Mouse (Mus musculus) heart, embryonic 13.5 days (tissue): ENCODE measurements around the gene Ch25h. TPM values are rescaled to one million over a fixed set of nuclear protein-coding genes. Genes with fewer than 3 reads are reported as not detected.

ENCODE experiments used
- ATAC-seq: fragments of 200-750 bp; cut with Nextera tagmentation; 2 replicates; pipeline ENCODE4 v1.8.0; 2017; ENCODE audit warnings: moderate TSS enrichment; ENCODE audit not compliant: insufficient number of reproducible peaks, low FRiP score, low TSS enrichment; ENCODE audit errors: extremely low read depth
- H3K27ac ChIP-seq: fragments of 300-500 bp; sonication (generic); replicated peaks from 2 replicates; pipeline ENCODE4 v1.5.1; 2015; ENCODE audit warnings: moderate library complexity, mild to moderate bottlenecking, inconsistent platforms
- H3K27me3 ChIP-seq: fragments of 300-500 bp; sonication (generic); replicated peaks from 2 replicates; pipeline ENCODE4 v1.6.1; 2015; ENCODE audit warnings: mild to moderate bottlenecking, inconsistent platforms
- H3K36me3 ChIP-seq: fragments of 300-500 bp; sonication (generic); 2 replicates; pipeline ENCODE4 v1.6.1; 2015; ENCODE audit warnings: mild to moderate bottlenecking, inconsistent platforms
- H3K4me1 ChIP-seq: fragments of 300-500 bp; sonication (generic); 2 replicates; pipeline ENCODE4 v1.6.1; 2015; ENCODE audit warnings: inconsistent platforms
- H3K4me2 ChIP-seq: fragments of 300-500 bp; sonication (generic); 2 replicates; pipeline ENCODE4 v1.6.1; 2015; ENCODE audit warnings: inconsistent platforms, mild to moderate bottlenecking, moderate library complexity
- H3K4me3 ChIP-seq: fragments of 300-500 bp; sonication (generic); 2 replicates; pipeline ENCODE4 v1.5.1; 2015; ENCODE audit warnings: moderate library complexity, mild to moderate bottlenecking, inconsistent platforms
- H3K9ac ChIP-seq: fragments of 300-500 bp; sonication (generic); 2 replicates; pipeline ENCODE4 v1.6.1; 2015; ENCODE audit warnings: inconsistent platforms, mild to moderate bottlenecking, moderate library complexity
- H3K9me3 ChIP-seq: fragments of 300-500 bp; sonication (generic); 2 replicates; pipeline ENCODE4 v1.6.1; 2016; ENCODE audit warnings: inconsistent platforms
- WGBS: fragments of 180-500 bp; shearing (Covaris S2); methylation state at CpG from one replicate; pipeline ENCODE4 v1.1.7; 2015; ENCODE audit warnings: mixed read lengths; 5-methylcytosine and 5-hydroxymethylcytosine counted together
- polyA plus RNA-seq: library from polyadenylated mRNA; unstranded; fragments of >200 nt; fragmentation: Nextera tagmentation; extraction: Ambion mirVana; gene quantifications from 2 replicates; pipeline ENCODE4 v1.2.1, GENCODE M21; 2015

Gene Ch25h
- polyA plus RNA-seq, 1 experiment from 2014 or later = 5.1 TPM

GRCm38 (mm10) chr19:34515681-34516080, 40.7 kb upstream of the Ch25h start:
- Histone ChIP-seq H3K27me3 (no peaks in the 10 kb centered on the region), H3K4me2 (no peak overlapping the region), H3K9me3 (no peaks in the 10 kb centered on the region), H3K27ac (no peak overlapping the region), H3K36me3 (peaks cover 26% of the 10 kb centered on the region), H3K4me1 (no peaks in the 10 kb centered on the region), H3K4me3 (no peak overlapping the region), H3K9ac (no peak overlapping the region)
- no peak for ATAC-seq
- WGBS = 64% methylated on average over 3 of the region's 3 CpGs

GRCm38 (mm10) chr19:34511528-34511927, 36.6 kb upstream of the Ch25h start:
- Histone ChIP-seq H3K4me2 (no peak overlapping the region), H3K4me3 (no peak overlapping the region), H3K27ac (no peak overlapping the region), H3K9me3 (no peaks in the 10 kb centered on the region), H3K27me3 (no peaks in the 10 kb centered on the region), H3K4me1 (no peaks in the 10 kb centered on the region), H3K36me3 (peaks cover 42% of the 10 kb centered on the region), H3K9ac (no peak overlapping the region)
- ATAC-seq = no peak
- WGBS = 60% methylated on average over 8 of the region's 8 CpGs

GRCm38 (mm10) chr19:34510717-34511116, 35.8 kb upstream of the Ch25h start:
- H3K4me1 ChIP-seq = no peaks in the 10 kb centered on the region
- 74% methylated on average over 5 of the region's 5 CpGs for WGBS
- no peak overlapping the region for H3K4me2 ChIP-seq
- ATAC-seq = no peak
- H3K27ac ChIP-seq = no peak overlapping the region
- no peaks in the 10 kb centered on the region for H3K27me3 ChIP-seq
- H3K9me3 ChIP-seq = no peaks in the 10 kb centered on the region
- peaks cover 50% of the 10 kb centered on the region for H3K36me3 ChIP-seq
- H3K4me3 ChIP-seq = no peak overlapping the region
- H3K9ac ChIP-seq = no peak overlapping the region

GRCm38 (mm10) chr19:34505161-34505721, 30.3 kb upstream of the Ch25h start:
- Histone ChIP-seq H3K9ac (no peak overlapping the region), H3K4me1 (no peaks in the 10 kb centered on the region; the same call in 1 of the 2 replicates), H3K9me3 (no peaks in the 10 kb centered on the region), H3K4me3 (no peak overlapping the region), H3K27ac (no peak overlapping the region), H3K36me3 (peaks cover 52% of the 10 kb centered on the region), H3K4me2 (no peak overlapping the region), H3K27me3 (no peaks in the 10 kb centered on the region)
- WGBS = 80% methylated on average over 12 of the region's 12 CpGs
- ATAC-seq = no peak

- Histone ChIP-seq H3K9me3 (no peaks in the 10 kb centered on the region), H3K27me3 (no peaks in the 10 kb centered on the region), H3K4me3 (no peak overlapping the region), H3K4me2 (no peak overlapping the region), H3K27ac (no peak overlapping the region), H3K36me3 (peaks cover 31% of the 10 kb centered on the region), H3K4me1 (peaks cover 15% of the 10 kb centered on the region), H3K9ac (no peak overlapping the region)
- no peak for ATAC-seq
- 43% methylated on average over 4 of the region's 4 CpGs for WGBS
Measured at GRCm38 (mm10) chr19:34500763-34501162, 25.8 kb upstream of the Ch25h start.

- no peak for ATAC-seq
- Histone ChIP-seq H3K4me1 (peaks cover 15% of the 10 kb centered on the region), H3K4me2 (no peak overlapping the region), H3K9ac (no peak overlapping the region), H3K36me3 (peaks cover 40% of the 10 kb centered on the region), H3K9me3 (no peaks in the 10 kb centered on the region), H3K4me3 (no peak overlapping the region), H3K27ac (no peak overlapping the region), H3K27me3 (no peaks in the 10 kb centered on the region)
- 50% methylated on average over 1 of the region's 1 CpGs for WGBS
Measured at GRCm38 (mm10) chr19:34496353-34496752, 21.4 kb upstream of the Ch25h start.

GRCm38 (mm10) chr19:34493859-34494258, 18.9 kb upstream of the Ch25h start:
- 59% methylated on average over 4 of the region's 4 CpGs for WGBS
- peaks cover 31% of the 10 kb centered on the region for H3K36me3 ChIP-seq

GRCm38 (mm10) chr19:34483547-34483946, 8.6 kb upstream of the Ch25h start:
- H3K4me1 ChIP-seq = no peaks in the 10 kb centered on the region
- no peak for ATAC-seq
- no peak overlapping the region for H3K4me3 ChIP-seq
- no peak overlapping the region for H3K4me2 ChIP-seq
- no peak overlapping the region for H3K27ac ChIP-seq
- H3K9me3 ChIP-seq = no peaks in the 10 kb centered on the region
- WGBS = 9% methylated on average over 4 of the region's 4 CpGs
- no peak overlapping the region for H3K9ac ChIP-seq
- peaks cover 9% of the 10 kb centered on the region; the same call in 1 of the 2 replicates for H3K27me3 ChIP-seq
- H3K36me3 ChIP-seq = no peaks in the 10 kb centered on the region

More at GRCm38 (mm10) chr19:34493859-34494258, 18.9 kb upstream of the Ch25h start:
- Histone ChIP-seq H3K9me3 (no peaks in the 10 kb centered on the region), H3K9ac (no peak overlapping the region), H3K4me1 (peaks cover 15% of the 10 kb centered on the region), H3K4me2 (no peak overlapping the region), H3K4me3 (no peak overlapping the region), H3K27ac (no peak overlapping the region), H3K27me3 (no peaks in the 10 kb centered on the region)
- ATAC-seq = no peak

- H3K4me1 ChIP-seq = peaks cover 27% of the 10 kb centered on the region
- no peaks in the 10 kb centered on the region for H3K9me3 ChIP-seq
- H3K36me3 ChIP-seq = no peaks in the 10 kb centered on the region
- H3K4me2 ChIP-seq = peak overlapping the region; percentile 99
- peaks cover 54% of the 10 kb centered on the region for H3K27me3 ChIP-seq
- 0 out of 2 replicates have a peak overlapping the region, but pooled peaks have one; percentile 28 for H3K27ac ChIP-seq
- ATAC-seq = no peak
- H3K4me3 ChIP-seq = peak overlapping the region; percentile 67
- WGBS = 7% methylated on average over 49 of the region's 49 CpGs
- peak overlapping the region; percentile 78 for H3K9ac ChIP-seq
Measured at GRCm38 (mm10) chr19:34474228-34474990, 555 bp downstream of the Ch25h start.

- no peaks in the 10 kb centered on the region for H3K9me3 ChIP-seq
- H3K4me2 ChIP-seq = no peak overlapping the region
- no peaks in the 10 kb centered on the region for H3K36me3 ChIP-seq
- H3K27me3 ChIP-seq = peaks cover 30% of the 10 kb centered on the region
- H3K9ac ChIP-seq = no peak overlapping the region
- H3K4me1 ChIP-seq = peaks cover 27% of the 10 kb centered on the region
- no peak overlapping the region for H3K4me3 ChIP-seq
- H3K27ac ChIP-seq = no peak overlapping the region
- ATAC-seq = no peak
- 68% methylated on average over 2 of the region's 2 CpGs for WGBS
Measured at GRCm38 (mm10) chr19:34471703-34472102, 3.3 kb downstream of the Ch25h start.

- H3K36me3 ChIP-seq = no peaks in the 10 kb centered on the region
- no peak for ATAC-seq
- H3K4me2 ChIP-seq = no peak overlapping the region
- peaks cover 6% of the 10 kb centered on the region for H3K27me3 ChIP-seq
- H3K4me1 ChIP-seq = peaks cover 7% of the 10 kb centered on the region
- no peaks in the 10 kb centered on the region for H3K9me3 ChIP-seq
- no peak overlapping the region for H3K9ac ChIP-seq
- WGBS = 35% methylated on average over 3 of the region's 3 CpGs
- no peak overlapping the region for H3K27ac ChIP-seq
- H3K4me3 ChIP-seq = no peak overlapping the region
Measured at GRCm38 (mm10) chr19:34468794-34469193, 6.2 kb downstream of the Ch25h start.

GRCm38 (mm10) chr19:34468216-34468615, 6.7 kb downstream of the Ch25h start:
- Histone ChIP-seq H3K9ac (no peak overlapping the region), H3K27ac (no peak overlapping the region), H3K4me3 (no peak overlapping the region), H3K9me3 (no peaks in the 10 kb centered on the region), H3K27me3 (peaks cover 1% of the 10 kb centered on the region), H3K36me3 (no peaks in the 10 kb centered on the region), H3K4me1 (peaks cover 5% of the 10 kb centered on the region), H3K4me2 (no peak overlapping the region)
- WGBS = 57% methylated on average over 6 of the region's 6 CpGs
- ATAC-seq = no peak
